Mouse (Mus musculus) limb, embryonic 12.5 days (tissue): ENCODE data around the gene Nr1h4. TPM values are rescaled to one million over a fixed set of nuclear protein-coding genes. Genes with fewer than 3 reads are reported as not detected.
A peak's percentile ranks its signal among the peaks of the same experiment; 100 is the strongest.

Experiments
- ATAC-seq: fragments of 200-750 bp; cut with Nextera tagmentation; 2 replicates; pipeline ENCODE4 v1.8.0; 2017; ENCODE audit warnings: low read depth, moderate TSS enrichment; ENCODE audit not compliant: insufficient number of reproducible peaks, insufficient read depth, low FRiP score, low TSS enrichment
- H3K27ac ChIP-seq: fragments of 300-500 bp; sonication (generic); 2 replicates; pipeline ENCODE4 v1.5.1; 2016; ENCODE audit warnings: mild to moderate bottlenecking, moderate library complexity
- H3K27me3 ChIP-seq: fragments of 300-500 bp; sonication (generic); 2 replicates; pipeline ENCODE4 v1.6.1; 2016; ENCODE audit warnings: mild to moderate bottlenecking, moderate library complexity
- H3K36me3 ChIP-seq: fragments of 300-500 bp; sonication (generic); 2 replicates; pipeline ENCODE4 v1.6.1; 2016; ENCODE audit warnings: mild to moderate bottlenecking, moderate library complexity
- H3K4me1 ChIP-seq: fragments of 300-500 bp; sonication (generic); replicated peaks from 2 replicates; pipeline ENCODE4 v1.6.1; 2016
- H3K4me2 ChIP-seq: fragments of 300-500 bp; sonication (generic); 2 replicates; pipeline ENCODE4 v1.6.1; 2016; ENCODE audit warnings: mild to moderate bottlenecking, moderate library complexity
- H3K4me3 ChIP-seq: fragments of 300-500 bp; sonication (generic); replicated peaks from 2 replicates; pipeline ENCODE4 v1.5.1; 2016; ENCODE audit warnings: mild to moderate bottlenecking
- H3K9ac ChIP-seq: fragments of 300-500 bp; sonication (generic); replicated peaks from 2 replicates; pipeline ENCODE4 v1.6.1; 2016; ENCODE audit warnings: mild to moderate bottlenecking, moderate library complexity
- H3K9me3 ChIP-seq: fragments of 300-500 bp; sonication (generic); 2 replicates; pipeline ENCODE4 v1.6.1; 2016; ENCODE audit warnings: mild to moderate bottlenecking, moderate library complexity
- WGBS: fragments of 180-500 bp; shearing (Covaris S2); methylation state at CpG from one replicate; pipeline ENCODE4 v1.1.7; 2016; 5-methylcytosine and 5-hydroxymethylcytosine counted together
- polyA plus RNA-seq: library from polyadenylated mRNA; unstranded; fragments of >200 nt; fragmentation: Nextera tagmentation; extraction: Ambion mirVana; gene quantifications from 2 replicates; pipeline ENCODE4 v1.2.1, GENCODE M21; 2016

The Nr1h4 gene
- polyA plus RNA-seq, 1 experiment from 2014 or later: not detected

- H3K9ac ChIP-seq: no peak overlapping the region
- H3K4me1 ChIP-seq: no peaks in the 10 kb centered on the region
- no peak overlapping the region for H3K4me2 ChIP-seq
- H3K27me3 ChIP-seq: no peaks in the 10 kb centered on the region
- H3K9me3 ChIP-seq: no peaks in the 10 kb centered on the region
- no peak for ATAC-seq
- H3K27ac ChIP-seq: no peak overlapping the region
- H3K4me3 ChIP-seq: no peak overlapping the region
- H3K36me3 ChIP-seq: no peaks in the 10 kb centered on the region
- WGBS: 83% methylated on average over 8 of the region's 8 CpGs
Measured at GRCm38 (mm10) chr10:89478766-89479165, 54.6 kb downstream of the Nr1h4 start.

GRCm38 (mm10) chr10:89470596-89471353 is 62.6 kb downstream of the Nr1h4 start:
- H3K4me3 ChIP-seq: no peak overlapping the region
- H3K9me3 ChIP-seq: no peaks in the 10 kb centered on the region
- no peak overlapping the region for H3K27ac ChIP-seq
- no peak for ATAC-seq
- H3K9ac ChIP-seq: no peak overlapping the region
- no peaks in the 10 kb centered on the region for H3K4me1 ChIP-seq
- 79% methylated on average over 7 of the region's 7 CpGs for WGBS
- H3K27me3 ChIP-seq: no peaks in the 10 kb centered on the region
- no peaks in the 10 kb centered on the region for H3K36me3 ChIP-seq
- H3K4me2 ChIP-seq: no peak overlapping the region

- Histone ChIP-seq H3K9me3 (no peaks in the 10 kb centered on the region), H3K9ac (no peak overlapping the region), H3K4me2 (no peak overlapping the region), H3K4me1 (no peaks in the 10 kb centered on the region), H3K27me3 (no peaks in the 10 kb centered on the region), H3K4me3 (no peak overlapping the region), H3K27ac (no peak overlapping the region), H3K36me3 (no peaks in the 10 kb centered on the region)
- WGBS: 85% methylated on average over 4 of the region's 4 CpGs
- no peak for ATAC-seq
Measured at GRCm38 (mm10) chr10:89464760-89465405, 68.5 kb downstream of the Nr1h4 start.

GRCm38 (mm10) chr10:89462890-89463289 is 70.5 kb downstream of the Nr1h4 start:
- ATAC-seq: no peak
- Histone ChIP-seq H3K4me3 (no peak overlapping the region), H3K27ac (no peak overlapping the region), H3K9me3 (no peaks in the 10 kb centered on the region), H3K9ac (no peak overlapping the region), H3K4me2 (no peak overlapping the region), H3K27me3 (no peaks in the 10 kb centered on the region), H3K36me3 (no peaks in the 10 kb centered on the region), H3K4me1 (no peaks in the 10 kb centered on the region)
- WGBS: 85% methylated on average over 11 of the region's 11 CpGs

GRCm38 (mm10) chr10:89461856-89462507 is 71.4 kb downstream of the Nr1h4 start:
- Histone ChIP-seq H3K9ac (no peak overlapping the region), H3K4me2 (no peak overlapping the region), H3K36me3 (no peaks in the 10 kb centered on the region), H3K4me1 (no peaks in the 10 kb centered on the region), H3K27ac (no peak overlapping the region), H3K4me3 (no peak overlapping the region; the same call in 1 of the 2 replicates), H3K27me3 (no peaks in the 10 kb centered on the region), H3K9me3 (no peaks in the 10 kb centered on the region)
- ATAC-seq: peak; percentile 50; the same call in 1 of the 2 replicates
- WGBS: 24% methylated on average over 14 of the region's 14 CpGs

GRCm38 (mm10) chr10:89460972-89461371 is 72.4 kb downstream of the Nr1h4 start:
- no peak for ATAC-seq
- 93% methylated on average over 11 of the region's 11 CpGs for WGBS
- H3K36me3 ChIP-seq: no peaks in the 10 kb centered on the region
- H3K9ac ChIP-seq: no peak overlapping the region
- no peak overlapping the region for H3K27ac ChIP-seq
- no peak overlapping the region for H3K4me2 ChIP-seq
- no peaks in the 10 kb centered on the region for H3K9me3 ChIP-seq
- no peaks in the 10 kb centered on the region for H3K4me1 ChIP-seq
- no peaks in the 10 kb centered on the region for H3K27me3 ChIP-seq
- H3K4me3 ChIP-seq: no peak overlapping the region

- Histone ChIP-seq H3K4me2 (no peak overlapping the region), H3K36me3 (no peaks in the 10 kb centered on the region), H3K4me3 (no peak overlapping the region), H3K9me3 (no peaks in the 10 kb centered on the region), H3K27ac (no peak overlapping the region), H3K27me3 (no peaks in the 10 kb centered on the region), H3K9ac (no peak overlapping the region), H3K4me1 (no peaks in the 10 kb centered on the region)
- ATAC-seq: no peak
- WGBS: 88% methylated on average over 3 of the region's 3 CpGs
Measured at GRCm38 (mm10) chr10:89458770-89459169, 74.6 kb downstream of the Nr1h4 start.

GRCm38 (mm10) chr10:89453794-89454193 is 79.6 kb downstream of the Nr1h4 start:
- H3K27ac ChIP-seq: no peak overlapping the region
- no peaks in the 10 kb centered on the region for H3K9me3 ChIP-seq
- no peaks in the 10 kb centered on the region for H3K36me3 ChIP-seq
- 84% methylated on average over 3 of the region's 3 CpGs for WGBS
- H3K27me3 ChIP-seq: no peaks in the 10 kb centered on the region
- no peak overlapping the region for H3K9ac ChIP-seq
- peaks cover 4% of the 10 kb centered on the region; the same call in 1 of the 2 replicates for H3K4me1 ChIP-seq
- no peak for ATAC-seq
- H3K4me3 ChIP-seq: no peak overlapping the region
- no peak overlapping the region for H3K4me2 ChIP-seq

GRCm38 (mm10) chr10:89453068-89453641 is 80.2 kb downstream of the Nr1h4 start:
- Histone ChIP-seq H3K27me3 (no peaks in the 10 kb centered on the region), H3K4me1 (peaks cover 4% of the 10 kb centered on the region; the same call in 1 of the 2 replicates), H3K9me3 (no peaks in the 10 kb centered on the region), H3K9ac (no peak overlapping the region), H3K36me3 (no peaks in the 10 kb centered on the region), H3K4me2 (no peak overlapping the region), H3K27ac (no peak overlapping the region), H3K4me3 (no peak overlapping the region)
- 86% methylated on average over 15 of the region's 15 CpGs for WGBS
- ATAC-seq: no peak

GRCm38 (mm10) chr10:89450411-89450810 is 83.0 kb downstream of the Nr1h4 start:
- WGBS: 56% methylated on average over 10 of the region's 10 CpGs
- H3K9ac ChIP-seq: no peak overlapping the region
- no peaks in the 10 kb centered on the region for H3K27me3 ChIP-seq
- no peak overlapping the region for H3K4me3 ChIP-seq
- H3K4me2 ChIP-seq: no peak overlapping the region
- no peaks in the 10 kb centered on the region for H3K9me3 ChIP-seq
- ATAC-seq: no peak
- peaks cover 4% of the 10 kb centered on the region; the same call in 1 of the 2 replicates for H3K4me1 ChIP-seq
- no peak overlapping the region for H3K27ac ChIP-seq
- no peaks in the 10 kb centered on the region for H3K36me3 ChIP-seq

- Histone ChIP-seq H3K9me3 (no peaks in the 10 kb centered on the region), H3K36me3 (no peaks in the 10 kb centered on the region; the same call in 1 of the 2 replicates), H3K27me3 (no peaks in the 10 kb centered on the region), H3K27ac (peak overlapping the region; percentile 69; the same call in 1 of the 2 replicates), H3K4me3 (peak overlapping the region; percentile 58), H3K4me2 (peak overlapping the region; percentile 87), H3K4me1 (peaks cover 12% of the 10 kb centered on the region), H3K9ac (peak overlapping the region; percentile 57; the same call in 1 of the 2 replicates)
- 47% methylated on average over 3 of the region's 3 CpGs for WGBS
- no peak for ATAC-seq
Measured at GRCm38 (mm10) chr10:89444381-89444780, 89.0 kb downstream of the Nr1h4 start.
